Mouse (Mus musculus): Measurements from ENCODE around the gene Dnttip1. TPM values are rescaled to one million over a fixed set of nuclear protein-coding genes. Genes with fewer than 3 reads are reported as not detected.

Gene Dnttip1
- polyA plus RNA-seq, 1 experiment from 2014 or later: 73.3 TPM

DNA sequence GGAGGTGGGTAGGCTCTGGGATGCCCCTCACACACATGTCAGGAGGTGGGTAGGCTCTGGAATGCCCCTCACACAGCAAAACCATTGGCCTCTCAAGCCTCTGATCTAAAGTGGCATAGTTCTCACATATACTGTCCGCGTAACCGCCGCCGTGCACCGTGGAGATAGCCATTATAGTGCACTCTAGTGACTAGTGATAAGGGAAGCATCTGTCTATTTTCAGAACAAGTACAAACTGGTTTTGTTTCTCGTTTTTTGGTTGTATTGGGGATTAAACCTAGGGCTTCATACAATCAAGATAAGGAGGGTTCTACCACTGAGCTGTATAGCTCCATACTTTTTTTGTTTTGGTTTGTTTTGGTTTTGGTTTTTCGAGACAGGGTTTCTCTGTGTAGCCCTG lies 70.0 kb downstream of the Dnttip1 start:
- Histone ChIP-seq H3K4me2 (replicated peaks; ENCODE audit: low read depth, low read length) (no peak overlapping the region), H3K27me3 (ENCODE audit: insufficient read depth, low read length) (no peaks in the 10 kb centered on the region), H3K4me3 (ENCODE audit: low read length) (no peak overlapping the region), H3K9ac (replicated peaks; ENCODE audit: low read length) (no peak overlapping the region), H3K9me3 (ENCODE audit: low read length) (no peaks in the 10 kb centered on the region), H3K36me3 (ENCODE audit: insufficient read depth, low read length) (no peaks in the 10 kb centered on the region; the same call in 1 of the 2 replicates), H3K27ac (ENCODE audit: low read length) (no peak overlapping the region), H3K4me1 (ENCODE audit: insufficient read depth, low read length) (peaks cover 9% of the 10 kb centered on the region; the same call in 1 of the 2 replicates)
- ATAC-seq (ENCODE audit: low FRiP score, low TSS enrichment): no peak
- 94% methylated on average over 8 of the region's 8 CpGs for WGBS

DNA sequence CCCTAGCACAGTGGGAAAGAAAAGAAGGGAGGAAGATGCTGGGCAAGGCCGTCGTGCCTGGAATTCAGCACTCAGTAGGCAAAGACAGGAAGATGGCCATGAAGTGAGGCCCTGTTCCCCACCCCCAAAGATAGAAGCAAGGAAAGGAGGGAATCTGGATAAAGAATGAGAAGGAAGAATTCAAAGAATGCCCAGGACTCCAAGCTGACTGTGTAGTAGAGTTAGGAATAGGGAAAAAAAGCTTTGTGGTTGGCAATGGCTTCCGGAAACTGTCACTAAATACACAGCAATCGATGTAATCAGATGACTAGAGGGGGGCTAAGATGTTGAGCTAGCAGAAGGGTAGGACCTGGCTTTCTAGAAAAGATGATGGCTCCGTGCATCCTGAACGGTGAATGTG lies 71.4 kb downstream of the Dnttip1 start:
- no peak for ATAC-seq (ENCODE audit: low FRiP score, low TSS enrichment)
- Histone ChIP-seq H3K9ac (replicated peaks; ENCODE audit: low read length) (no peak overlapping the region), H3K36me3 (ENCODE audit: insufficient read depth, low read length) (no peaks in the 10 kb centered on the region; the same call in 1 of the 2 replicates), H3K9me3 (ENCODE audit: low read length) (no peaks in the 10 kb centered on the region), H3K4me3 (ENCODE audit: low read length) (no peak overlapping the region), H3K4me1 (ENCODE audit: insufficient read depth, low read length) (peaks cover 11% of the 10 kb centered on the region), H3K27ac (ENCODE audit: low read length) (no peak overlapping the region), H3K4me2 (replicated peaks; ENCODE audit: low read depth, low read length) (no peak overlapping the region), H3K27me3 (ENCODE audit: insufficient read depth, low read length) (no peaks in the 10 kb centered on the region)
- 87% methylated on average over 6 of the region's 6 CpGs for WGBS

DNA sequence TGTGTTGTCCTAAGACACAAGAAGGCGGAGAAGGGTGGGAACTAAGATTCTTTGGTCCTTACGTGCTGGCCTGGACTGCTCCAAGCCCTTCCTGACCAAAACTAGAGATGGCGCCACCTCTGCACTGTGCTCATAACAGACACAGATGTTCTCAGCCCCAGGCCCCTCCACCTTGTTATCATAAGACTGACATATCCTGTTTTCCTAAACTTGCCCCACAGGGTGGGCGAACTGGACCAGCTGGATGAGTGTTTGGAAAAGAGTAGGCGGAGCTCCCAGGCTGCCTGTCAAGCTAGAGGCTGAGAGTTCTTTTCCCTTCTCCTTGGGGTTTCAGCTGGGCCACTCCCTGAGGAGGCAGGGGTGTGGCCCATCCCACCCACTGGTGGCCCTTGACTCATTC lies 71.9 kb downstream of the Dnttip1 start:
- 61% methylated on average over 5 of the region's 5 CpGs for WGBS
- H3K4me2 ChIP-seq (replicated peaks; ENCODE audit: low read depth, low read length): no peak overlapping the region
- H3K9me3 ChIP-seq (ENCODE audit: low read length): no peaks in the 10 kb centered on the region
- peaks cover 15% of the 10 kb centered on the region for H3K4me1 ChIP-seq (ENCODE audit: insufficient read depth, low read length)
- H3K27ac ChIP-seq (ENCODE audit: low read length): no peak overlapping the region
- no peaks in the 10 kb centered on the region; the same call in 1 of the 2 replicates for H3K36me3 ChIP-seq (ENCODE audit: insufficient read depth, low read length)
- ATAC-seq (ENCODE audit: low FRiP score, low TSS enrichment): no peak
- no peak overlapping the region for H3K4me3 ChIP-seq (ENCODE audit: low read length)
- no peaks in the 10 kb centered on the region for H3K27me3 ChIP-seq (ENCODE audit: insufficient read depth, low read length)
- no peak overlapping the region for H3K9ac ChIP-seq (replicated peaks; ENCODE audit: low read length)

Other genes with a start within 250 kb of the Dnttip1 start
- 70.7 and 75.8 TPM in 2 replicates for gene Pigt, start 248.5 kb upstream of the Dnttip1 start, polyA plus RNA-seq (2015; fragmentation: Nextera tagmentation; extraction: Ambion mirVana)
- 399 and 441 TPM in 2 replicates for gene Wfdc2, start 183.6 kb upstream of the Dnttip1 start, polyA plus RNA-seq (2015; fragmentation: Nextera tagmentation; extraction: Ambion mirVana)
- not detected in 2 replicates for gene Spint3, start 172.5 kb upstream of the Dnttip1 start, polyA plus RNA-seq (2015; fragmentation: Nextera tagmentation; extraction: Ambion mirVana)
- not detected in 2 replicates for gene Wfdc6a, start 160.5 kb upstream of the Dnttip1 start, polyA plus RNA-seq (2015; fragmentation: Nextera tagmentation; extraction: Ambion mirVana)
- gene Eppin, start 152.4 kb upstream of the Dnttip1 start, polyA plus RNA-seq (2015; fragmentation: Nextera tagmentation; extraction: Ambion mirVana): not detected in 2 replicates
- not detected in 2 replicates for gene Wfdc6b, start 132.5 kb upstream of the Dnttip1 start, polyA plus RNA-seq (2015; fragmentation: Nextera tagmentation; extraction: Ambion mirVana)
- gene Wfdc8, start 132.4 kb upstream of the Dnttip1 start, polyA plus RNA-seq (2015; fragmentation: Nextera tagmentation; extraction: Ambion mirVana): not detected in 2 replicates
- not detected in 2 replicates for gene Wfdc16, start 107.2 kb upstream of the Dnttip1 start, polyA plus RNA-seq (2015; fragmentation: Nextera tagmentation; extraction: Ambion mirVana)
- gene Wfdc10, start 89.9 kb upstream of the Dnttip1 start, polyA plus RNA-seq (2015; fragmentation: Nextera tagmentation; extraction: Ambion mirVana): not detected in 2 replicates
- gene Wfdc9, start 89.4 kb upstream of the Dnttip1 start, polyA plus RNA-seq (2015; fragmentation: Nextera tagmentation; extraction: Ambion mirVana): not detected in 2 replicates
- gene Wfdc11, start 71.9 kb upstream of the Dnttip1 start, polyA plus RNA-seq (2015; fragmentation: Nextera tagmentation; extraction: Ambion mirVana): not detected in 2 replicates
- gene Wfdc13, start 60.9 kb upstream of the Dnttip1 start, polyA plus RNA-seq (2015; fragmentation: Nextera tagmentation; extraction: Ambion mirVana): 0.97 and 1.3 TPM in 2 replicates
- 0.49 and 1.2 TPM in 2 replicates for gene Spint4, start 47.5 kb upstream of the Dnttip1 start, polyA plus RNA-seq (2015; fragmentation: Nextera tagmentation; extraction: Ambion mirVana)
- gene Spint5, start 30.7 kb upstream of the Dnttip1 start, polyA plus RNA-seq (2015; fragmentation: Nextera tagmentation; extraction: Ambion mirVana): not detected in 2 replicates
- 1.1 and 1.2 TPM in 2 replicates for gene Wfdc3, start 52 bp upstream of the Dnttip1 start, polyA plus RNA-seq (2015; fragmentation: Nextera tagmentation; extraction: Ambion mirVana)
- 449 and 509 TPM in 2 replicates for gene Ube2c, start 23.9 kb downstream of the Dnttip1 start, polyA plus RNA-seq (2015; fragmentation: Nextera tagmentation; extraction: Ambion mirVana)
- 21.0 and 22.3 TPM in 2 replicates for gene Tnnc2, start 34.0 kb downstream of the Dnttip1 start, polyA plus RNA-seq (2015; fragmentation: Nextera tagmentation; extraction: Ambion mirVana)
- gene Snx21, start 39.8 kb downstream of the Dnttip1 start, polyA plus RNA-seq (2015; fragmentation: Nextera tagmentation; extraction: Ambion mirVana): 22.7 and 25.2 TPM in 2 replicates
- gene Acot8, start 58.9 kb downstream of the Dnttip1 start, polyA plus RNA-seq (2015; fragmentation: Nextera tagmentation; extraction: Ambion mirVana): 27.3 and 30.8 TPM in 2 replicates
- 10.6 and 11.9 TPM in 2 replicates for gene Zswim3, start 59.1 kb downstream of the Dnttip1 start, polyA plus RNA-seq (2015; fragmentation: Nextera tagmentation; extraction: Ambion mirVana)
- 21.7 and 22.3 TPM in 2 replicates for gene Zswim1, start 76.7 kb downstream of the Dnttip1 start, polyA plus RNA-seq (2015; fragmentation: Nextera tagmentation; extraction: Ambion mirVana)
- not detected in 2 replicates for gene Spata25, start 82.6 kb downstream of the Dnttip1 start, polyA plus RNA-seq (2015; fragmentation: Nextera tagmentation; extraction: Ambion mirVana)
- gene Ctsa, start 86.9 kb downstream of the Dnttip1 start, polyA plus RNA-seq (2015; fragmentation: Nextera tagmentation; extraction: Ambion mirVana): 206 and 211 TPM in 2 replicates
- gene Neurl2, start 87.5 kb downstream of the Dnttip1 start, polyA plus RNA-seq (2015; fragmentation: Nextera tagmentation; extraction: Ambion mirVana): 8.8 and 9.0 TPM in 2 replicates
- gene Pltp, start 111.7 kb downstream of the Dnttip1 start, polyA plus RNA-seq (2015; fragmentation: Nextera tagmentation; extraction: Ambion mirVana): 44.8 and 47.5 TPM in 2 replicates
- gene Pcif1, start 133.3 kb downstream of the Dnttip1 start, polyA plus RNA-seq (2015; fragmentation: Nextera tagmentation; extraction: Ambion mirVana): 74.9 and 79.7 TPM in 2 replicates
- 15.1 and 16.2 TPM in 2 replicates for gene Zfp335, start 165.8 kb downstream of the Dnttip1 start, polyA plus RNA-seq (2015; fragmentation: Nextera tagmentation; extraction: Ambion mirVana)
- gene Mmp9, start 194.8 kb downstream of the Dnttip1 start, polyA plus RNA-seq (2015; fragmentation: Nextera tagmentation; extraction: Ambion mirVana): 2.5 and 3.2 TPM in 2 replicates
- 0.85 and 0.94 TPM in 2 replicates for gene Slc12a5, start 214.8 kb downstream of the Dnttip1 start, polyA plus RNA-seq (2015; fragmentation: Nextera tagmentation; extraction: Ambion mirVana)